10 mouse cellular contexts compared by ENCODE assay signal in the genomic region with DNA sequence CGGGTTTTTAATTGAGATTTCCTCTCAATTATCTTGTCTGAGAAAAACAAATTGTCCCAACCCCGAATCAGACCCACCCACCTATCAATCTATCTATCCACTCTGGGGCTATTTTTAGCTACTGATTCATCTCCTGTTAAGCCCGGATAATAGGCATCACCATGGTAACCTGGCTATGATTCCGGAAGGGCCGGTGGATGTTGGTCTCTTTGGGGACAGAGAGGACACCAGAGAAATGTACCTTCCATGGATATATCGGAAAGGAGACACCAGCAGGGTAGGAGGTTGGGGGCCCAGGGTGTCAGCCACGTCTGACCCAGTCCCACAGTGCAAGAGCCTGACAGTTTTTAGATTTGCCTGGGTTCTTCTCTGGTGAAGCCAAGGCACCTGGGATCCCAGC. TPM values are rescaled to one million over a fixed set of nuclear protein-coding genes. Genes with fewer than 3 reads are reported as not detected.
DNase-seq lines count a peak whose midpoint lies in the region; ATAC-seq lines count a peak whose summit lies in the region.
"Had no signal": no experiment of that assay in that cellular context is flagged by ENCODE, and none has a peak within 500 bp of the region (broad histone marks: within the 10 kb centered on the region; RNA-seq: fewer than 3 reads in every experiment).

No protein-coding gene starts in this region.

- peaks cover 21% of the 10 kb centered on the region for H3K4me1 ChIP-seq in embryonic facial prominence, embryonic 14.5 days (ENCODE audit: control insufficient read depth, insufficient read depth, low read length)
- peaks cover 36% of the 10 kb centered on the region for H3K4me1 ChIP-seq in hindbrain, embryonic 13.5 days (replicated peaks)

- no peak overlapping the region for H3K4me3 ChIP-seq in embryonic facial prominence, embryonic 14.5 days (ENCODE audit: low read depth, low read length)
- H3K4me3 ChIP-seq in hindbrain, embryonic 13.5 days, result no peak overlapping the region
- H3K4me3 ChIP-seq: heart, embryonic 13.5 days; megakaryocyte, embryonic 14.5 days had no signal

- H3K4me2 ChIP-seq in embryonic facial prominence, embryonic 14.5 days (ENCODE audit: low read depth, low read length), result 0 out of 2 replicates have a peak overlapping the region, but pooled peaks have one; percentile 7
- peak overlapping the region; percentile 33 for H3K4me2 ChIP-seq in hindbrain, embryonic 13.5 days
- H3K4me2 ChIP-seq: heart, embryonic 13.5 days had no signal

- 27% methylated on average over 7 of the region's 7 CpGs for WGBS in embryonic facial prominence, embryonic 14.5 days
- 17% methylated on average over 7 of the region's 7 CpGs for WGBS in hindbrain, embryonic 13.5 days

- ATAC-seq in embryonic facial prominence, embryonic 14.5 days (ENCODE audit: low read depth), result no peak
- ATAC-seq in hindbrain, embryonic 13.5 days (ENCODE audit: low FRiP score), result no peak

- peak; percentile 46 to 60 for DNase-seq in layer of hippocampus, postnatal 10 days (ENCODE audit: low spot score in 2 of 2)
- DNase-seq in layer of hippocampus, adult 11-12 months (ENCODE audit: low spot score), result no peak
- DNase-seq in embryonic facial prominence, embryonic 14.5 days (ENCODE audit: low spot score), result peak; percentile 28
- peak; percentile 55 for DNase-seq in retina, adult 2 months (ENCODE audit: low read depth, low spot score)
- DNase-seq in right cerebral cortex, postnatal 36 days (ENCODE audit: low spot score in 2 of 2), result no peak
- DNase-seq in gastrocnemius, postnatal 25 days, result no peak

- no peak overlapping the region; the same call in 1 of the 2 replicates for H3K27ac ChIP-seq in embryonic facial prominence, embryonic 14.5 days (replicated peaks; ENCODE audit: low read depth, low read length)
- H3K27ac ChIP-seq in hindbrain, embryonic 13.5 days, result peak overlapping the region; percentile 73
- H3K27ac ChIP-seq: heart, embryonic 13.5 days had no signal

- H3K9ac ChIP-seq in embryonic facial prominence, embryonic 14.5 days (ENCODE audit: low read depth, low read length), result peak overlapping the region; percentile 14; the same call in 1 of the 2 replicates
- H3K9ac ChIP-seq in hindbrain, embryonic 13.5 days, result no peak overlapping the region; the same call in 1 of the 2 replicates
- H3K9ac ChIP-seq: heart, embryonic 13.5 days had no signal

- H3K36me3 ChIP-seq in embryonic facial prominence, embryonic 14.5 days (ENCODE audit: control insufficient read depth, insufficient read depth, low read length), result no peaks in the 10 kb centered on the region
- no peaks in the 10 kb centered on the region for H3K36me3 ChIP-seq in hindbrain, embryonic 13.5 days
- H3K36me3 ChIP-seq: heart, embryonic 13.5 days had no signal

- no peaks in the 10 kb centered on the region for H3K27me3 ChIP-seq in embryonic facial prominence, embryonic 14.5 days (replicated peaks; ENCODE audit: control insufficient read depth, insufficient read depth, low read length)
- 0 out of 2 replicates have a peak, but pooled peaks cover 5% of the 10 kb centered on the region for H3K27me3 ChIP-seq in hindbrain, embryonic 13.5 days
- H3K27me3 ChIP-seq: heart, embryonic 13.5 days had no signal

- H3K9me3 ChIP-seq in embryonic facial prominence, embryonic 14.5 days (ENCODE audit: control insufficient read depth, low read length), result peaks cover 3% of the 10 kb centered on the region; the same call in 1 of the 2 replicates
- no peaks in the 10 kb centered on the region for H3K9me3 ChIP-seq in hindbrain, embryonic 13.5 days

RNA-seq across cellular contexts. Expression of a gene that starts 18.2 kb away (rescaled TPM):
- total RNA-seq in layer of hippocampus, postnatal 10 days (2021), result 100 to 1,000 TPM; 232 to 244 TPM
- 1.4 and 2.0 TPM in 2 replicates for polyA plus RNA-seq in embryonic facial prominence, embryonic 14.5 days (2014; fragmentation: Nextera tagmentation; extraction: Ambion mirVana)
- polyA plus RNA-seq in hindbrain, embryonic 13.5 days (2015; fragmentation: Nextera tagmentation; extraction: Ambion mirVana), result 0.53 and 0.87 TPM in 2 replicates
- total RNA-seq in gastrocnemius, postnatal 25 days (2021), result under 1 TPM in 1 of 2 experiments, not detected in 1; 0.13 TPM

RNA-seq across cellular contexts. Expression of a gene that starts 22.7 kb away (rescaled TPM):
- 1 to 10 TPM in 1 of 2 experiments, under 1 TPM in 1; 0.80 to 1.1 TPM for total RNA-seq in layer of hippocampus, postnatal 10 days (2021)
- 27.9 and 33.5 TPM in 2 replicates for polyA plus RNA-seq in embryonic facial prominence, embryonic 14.5 days (2014; fragmentation: Nextera tagmentation; extraction: Ambion mirVana)
- 1.5 and 2.2 TPM in 2 replicates for polyA plus RNA-seq in hindbrain, embryonic 13.5 days (2015; fragmentation: Nextera tagmentation; extraction: Ambion mirVana)
- 1 to 10 TPM; 1.4 to 1.8 TPM for total RNA-seq in gastrocnemius, postnatal 25 days (2021)
- total RNA-seq: common myeloid progenitor, adult 5-6 weeks had no signal

RNA-seq across cellular contexts. Expression of a gene that starts 33.3 kb away (rescaled TPM):
- 100 to 1,000 TPM; 474 to 547 TPM for total RNA-seq in layer of hippocampus, postnatal 10 days (2021)
- polyA plus RNA-seq in embryonic facial prominence, embryonic 14.5 days (2014; fragmentation: Nextera tagmentation; extraction: Ambion mirVana), result 1,761 and 1,789 TPM in 2 replicates
- polyA plus RNA-seq in hindbrain, embryonic 13.5 days (2015; fragmentation: Nextera tagmentation; extraction: Ambion mirVana), result 766 and 789 TPM in 2 replicates
- 100 to 1,000 TPM; 366 to 379 TPM for total RNA-seq in gastrocnemius, postnatal 25 days (2021)

RNA-seq across cellular contexts. Expression of a gene that starts 50.6 kb away (rescaled TPM):
- total RNA-seq in layer of hippocampus, postnatal 10 days (2021), result under 1 TPM; 0.25 to 0.41 TPM
- 7.0 and 9.2 TPM in 2 replicates for polyA plus RNA-seq in embryonic facial prominence, embryonic 14.5 days (2014; fragmentation: Nextera tagmentation; extraction: Ambion mirVana)
- polyA plus RNA-seq in hindbrain, embryonic 13.5 days (2015; fragmentation: Nextera tagmentation; extraction: Ambion mirVana), result 0.35 TPM in 1 of 2 replicates, not detected in the other
- total RNA-seq in gastrocnemius, postnatal 25 days (2021), result 10 to 100 TPM; 11.0 to 16.1 TPM
- total RNA-seq: common myeloid progenitor, adult 5-6 weeks had no signal

Comparison
In these comparisons a context has a peak if more than half of its experiments do, and no peak if none do; other contexts are left out.
1. DNase-seq: peak in layer of hippocampus, postnatal 10 days (2 of 2), embryonic facial prominence, embryonic 14.5 days (single experiment) and retina, adult 2 months (single experiment); none in layer of hippocampus, adult 11-12 months (single experiment), right cerebral cortex, postnatal 36 days (0 of 2) and gastrocnemius, postnatal 25 days (single experiment).
2. RNA of a gene that starts 18.2 kb away (total RNA-seq): 232 to 244 TPM in layer of hippocampus, postnatal 10 days; 0.13 TPM in gastrocnemius, postnatal 25 days; every median in the first group is over 100 times any median in the second.